Mouse (Mus musculus) cerebellum, adult 2 months (tissue): ENCODE results near the gene Alyref.

Experiments used
- CTCF ChIP-seq: fragments of 200-500 bp; IDR thresholded peaks from 2 replicates; pipeline ENCODE4 v1.5.1; 2011; ENCODE audit warnings: low read depth, mild to moderate bottlenecking, control low read depth, low read length, moderate library complexity, borderline replicate concordance; ENCODE audit not compliant: insufficient read depth
- POLR2A ChIP-seq: fragments of 200-500 bp; IDR thresholded peaks from 2 replicates; pipeline ENCODE4 v1.6.1; 2011; ENCODE audit warnings: low read length, control low read depth, borderline replicate concordance; ENCODE audit not compliant: insufficient read depth

GRCm38 (mm10) chr11:120568324-120568723 lies 29.8 kb downstream of the Alyref start:
- no peak for TF ChIP-seq CTCF
- TF ChIP-seq POLR2A: no peak
